Mouse (Mus musculus) C2C12 (cell line): ENCODE results near the gene Sfxn2.

Experiments
- CEBPB ChIP-seq: IDR thresholded peaks from one replicate; pipeline ENCODE4 v1.6.1; 2011; ENCODE audit warnings: low read depth, mild to moderate bottlenecking, control low read depth, moderate library complexity
- CTCF ChIP-seq: IDR thresholded peaks from one replicate; pipeline ENCODE4 v1.5.1; 2011; ENCODE audit not compliant: control insufficient read depth, insufficient read depth, insufficient read length
- MAX ChIP-seq: IDR thresholded peaks from one replicate; pipeline ENCODE4 v1.6.1; 2011; ENCODE audit warnings: mild to moderate bottlenecking, control low read depth
- MYOD1 ChIP-seq: IDR thresholded peaks from one replicate; pipeline ENCODE4 v1.6.1; 2011; ENCODE audit warnings: low read depth; ENCODE audit not compliant: control insufficient read depth, insufficient read length
- MYOG ChIP-seq: IDR thresholded peaks from one replicate; pipeline ENCODE4 v1.6.1; 2011; ENCODE audit not compliant: control insufficient read depth, insufficient read length; ENCODE audit errors: extremely low read depth

DNA sequence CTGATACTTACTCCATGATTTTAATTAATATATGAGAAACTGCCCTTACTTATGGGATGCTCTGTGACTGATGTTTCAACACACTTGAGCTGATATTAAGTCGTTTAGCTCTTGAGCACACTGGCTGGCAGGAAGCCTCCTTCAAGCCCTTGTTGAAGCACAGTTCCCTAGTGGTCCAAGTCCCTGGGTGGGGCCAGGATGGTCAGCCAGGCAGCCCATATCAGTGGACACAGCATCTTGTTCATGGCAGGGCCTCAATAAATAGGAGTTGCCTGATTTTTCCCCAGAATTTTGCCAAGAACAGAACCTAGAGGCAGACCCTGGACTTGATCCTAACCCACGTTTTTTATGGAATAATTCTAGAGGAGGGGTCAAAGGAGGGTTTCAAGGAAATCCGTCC, 74.1 kb downstream of the Sfxn2 start:
- no peak for TF ChIP-seq MAX
- TF ChIP-seq MYOG, result no peak
- no peak for TF ChIP-seq CTCF
- no peak for TF ChIP-seq MYOD1
- TF ChIP-seq CEBPB, result no peak
